Mouse (Mus musculus): ENCODE results near the gene Mettl7a3. TPM values are rescaled to one million over a fixed set of nuclear protein-coding genes. Genes with fewer than 3 reads are reported as not detected.
"Not testable (repeated sequence)": the region's sequence is repeated elsewhere in the genome, so short reads cannot be mapped to it uniquely, and the experiment has no call there.

The Mettl7a3 gene
- not detected in 3 replicates for total RNA-seq (2017)

DNA sequence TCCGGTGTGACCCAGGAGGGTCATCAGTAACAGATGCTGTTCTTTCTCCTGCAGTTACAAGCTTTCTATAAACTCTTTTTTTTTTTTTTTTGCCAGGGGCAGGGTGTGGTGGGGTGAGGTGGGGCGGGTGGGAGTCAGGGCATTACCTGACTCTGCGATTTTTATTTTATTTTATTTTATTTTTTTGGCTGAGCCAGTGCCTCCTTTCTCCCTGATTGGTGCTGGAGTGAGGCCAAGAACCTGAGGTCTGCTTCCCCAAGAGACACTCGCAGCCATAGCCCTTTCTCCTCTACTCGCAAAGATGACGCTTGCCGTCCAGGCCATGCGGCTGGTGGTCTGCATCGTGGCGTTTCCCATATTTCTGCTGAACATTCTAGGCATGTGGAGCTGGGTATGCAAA is at the start of gene Mettl7a3:
Gene Mettl7a3 (plus strand): TSS at position 301 of the 400 bp plus-strand sequence.
- ATAC-seq (replicated peaks; ENCODE audit: insufficient number of reproducible peaks, low FRiP score, low TSS enrichment, poor library complexity, severe bottlenecking): no peak

GRCm38 (mm10) chr15:100288980-100289379 is 45.7 kb upstream of the Mettl7a3 start:
- no peak for ATAC-seq (replicated peaks; ENCODE audit: insufficient number of reproducible peaks, low FRiP score, low TSS enrichment, poor library complexity, severe bottlenecking)

GRCm38 (mm10) chr15:100290858-100291257 is 43.9 kb upstream of the Mettl7a3 start:
- no peak for ATAC-seq (replicated peaks; ENCODE audit: insufficient number of reproducible peaks, low FRiP score, low TSS enrichment, poor library complexity, severe bottlenecking)

DNA sequence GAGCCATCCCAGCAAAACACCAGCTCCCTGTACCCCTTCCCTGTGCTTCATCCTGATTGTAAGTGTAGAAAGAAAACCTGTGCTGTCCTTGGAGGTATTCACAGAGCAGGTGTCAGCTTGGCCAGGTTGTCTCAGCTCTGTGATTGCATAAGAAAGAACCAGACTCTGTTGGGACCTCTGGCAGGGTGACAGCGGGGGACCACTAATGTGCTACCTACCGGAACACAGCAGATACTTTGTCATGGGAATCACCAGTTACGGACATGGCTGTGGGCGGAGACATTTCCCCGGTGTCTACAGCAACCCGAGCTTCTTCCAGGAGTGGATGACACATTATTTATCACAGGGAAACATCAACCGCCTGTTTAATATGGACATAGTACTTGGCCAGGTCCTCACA is 42.4 kb upstream of the Mettl7a3 start:
- ATAC-seq (replicated peaks; ENCODE audit: insufficient number of reproducible peaks, low FRiP score, low TSS enrichment, poor library complexity, severe bottlenecking): no peak

GRCm38 (mm10) chr15:100297856-100298255 is 36.9 kb upstream of the Mettl7a3 start:
- ATAC-seq (replicated peaks; ENCODE audit: insufficient number of reproducible peaks, low FRiP score, low TSS enrichment, poor library complexity, severe bottlenecking): no peak

DNA sequence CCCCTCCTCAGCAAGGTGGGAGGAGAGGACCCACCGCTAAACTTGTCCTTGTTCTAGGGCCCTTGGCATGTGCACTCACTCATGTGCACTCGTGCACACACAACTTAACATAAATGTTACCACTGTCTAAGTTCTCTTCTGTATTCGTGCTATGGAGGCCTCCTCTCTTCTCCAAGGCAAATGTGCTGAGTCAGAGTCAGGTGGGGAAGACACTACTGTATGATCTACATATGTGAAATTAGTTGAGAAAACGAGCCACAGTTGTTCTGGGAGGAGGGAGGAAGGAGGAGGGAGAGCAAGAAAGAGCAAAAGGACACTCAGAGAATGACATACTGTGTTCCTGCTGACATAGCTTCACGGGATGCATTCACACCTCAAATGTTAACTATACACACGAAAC is 34.2 kb upstream of the Mettl7a3 start:
- ATAC-seq (replicated peaks; ENCODE audit: insufficient number of reproducible peaks, low FRiP score, low TSS enrichment, poor library complexity, severe bottlenecking): no peak

DNA sequence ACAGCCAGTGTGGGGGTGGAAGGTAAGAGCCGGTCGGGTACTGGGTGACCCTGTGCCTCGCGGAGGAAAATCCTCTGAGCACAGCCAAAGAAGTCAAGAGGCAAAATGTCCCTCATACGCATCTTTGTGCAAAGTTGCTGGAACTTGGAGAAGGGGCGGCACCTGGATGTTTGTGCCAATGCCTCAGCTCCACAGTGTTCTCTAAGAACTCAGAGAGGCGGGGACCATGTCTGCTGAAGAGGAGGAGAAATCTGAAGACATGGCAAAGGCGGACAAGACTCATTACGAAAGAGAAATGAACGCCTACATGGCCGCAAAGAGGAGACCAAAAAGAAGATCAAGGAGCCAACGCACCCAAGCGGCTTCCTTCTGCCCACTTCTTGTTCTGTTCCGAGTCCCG is 33.2 kb upstream of the Mettl7a3 start:
- ATAC-seq (replicated peaks; ENCODE audit: insufficient number of reproducible peaks, low FRiP score, low TSS enrichment, poor library complexity, severe bottlenecking): no peak

DNA sequence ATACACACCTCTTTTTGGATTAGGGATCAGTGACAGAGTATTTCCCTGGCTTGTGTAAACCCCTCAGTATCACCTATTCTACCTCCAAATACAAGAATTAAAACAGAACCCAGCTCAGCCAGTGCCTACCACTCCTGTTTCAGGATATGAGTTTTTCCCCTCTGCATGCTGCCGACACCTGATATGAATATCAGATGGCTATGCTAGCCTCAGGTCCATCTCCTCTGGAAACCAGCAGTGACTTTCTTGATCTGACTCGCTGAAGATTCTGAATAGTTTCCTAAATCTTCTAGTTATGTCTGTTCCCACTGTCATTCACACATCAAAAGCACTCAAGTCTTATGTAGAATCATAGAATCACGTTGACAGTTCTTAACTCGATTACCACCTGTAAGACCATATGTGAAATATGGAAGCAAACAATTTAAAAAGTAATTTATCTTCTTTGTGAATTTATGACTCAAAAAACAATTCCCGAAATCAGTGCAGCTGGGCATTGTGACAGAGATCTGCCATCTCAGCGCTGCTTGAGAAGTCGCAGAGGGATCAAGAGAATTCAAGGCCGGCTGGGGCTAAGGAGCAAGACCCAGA is 31.2 kb upstream of the Mettl7a3 start:
- ATAC-seq (replicated peaks; ENCODE audit: insufficient number of reproducible peaks, low FRiP score, low TSS enrichment, poor library complexity, severe bottlenecking): no peak

DNA sequence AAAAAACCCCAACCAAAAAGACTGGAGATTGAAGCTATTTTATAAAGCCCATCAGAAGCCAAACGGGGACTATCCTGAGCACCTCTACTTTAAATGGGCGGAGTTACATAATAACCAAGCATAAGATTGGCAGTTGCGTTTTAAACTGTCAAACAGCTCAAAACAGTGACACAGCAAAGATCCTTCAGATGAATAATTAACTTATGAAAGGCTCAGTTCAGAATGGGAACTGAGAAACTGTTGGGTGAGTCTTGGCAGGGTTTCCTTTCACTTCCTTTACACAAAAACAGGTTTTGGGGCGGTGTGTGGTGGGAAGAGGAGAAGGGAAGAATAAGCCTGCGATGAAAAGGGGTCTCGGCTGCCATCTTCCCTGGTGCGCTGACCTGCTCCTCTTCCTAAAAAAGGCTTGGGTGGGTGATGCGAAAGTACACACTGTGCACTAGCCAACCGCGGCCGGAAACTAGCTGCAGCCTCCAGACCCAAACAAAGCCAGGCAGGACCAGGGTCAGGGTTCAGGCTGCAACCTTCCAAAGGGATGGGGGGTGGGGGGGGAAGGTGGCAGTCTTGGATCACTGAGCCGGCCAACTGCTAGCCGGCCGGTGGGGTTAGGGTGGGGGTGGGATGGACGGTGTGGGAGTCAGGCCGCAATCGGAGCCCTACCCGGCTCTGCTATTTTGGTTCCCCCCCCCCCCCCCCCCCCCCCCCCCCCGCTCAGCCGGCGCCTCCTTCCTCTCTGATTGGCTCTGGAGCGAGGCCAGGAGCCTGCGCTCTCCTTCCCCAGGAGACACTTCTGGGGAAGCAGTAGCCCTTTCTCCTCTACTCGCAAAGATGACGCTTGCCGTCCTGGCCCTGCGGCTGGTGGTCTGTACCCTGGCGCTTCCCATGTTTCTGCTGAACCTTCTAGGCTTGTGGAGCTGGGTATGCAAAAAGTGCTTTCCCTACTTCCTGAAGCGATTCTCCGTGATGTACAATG is 30.4 kb upstream of the Mettl7a3 start, which contains the start of gene Mettl7a1:
Gene Mettl7a1 (plus strand): TSS at position 122 of the 973 bp plus-strand sequence.
- ATAC-seq (replicated peaks; ENCODE audit: insufficient number of reproducible peaks, low FRiP score, low TSS enrichment, poor library complexity, severe bottlenecking): peak; percentile 78

GRCm38 (mm10) chr15:100306201-100306600 is 28.5 kb upstream of the Mettl7a3 start:
- ATAC-seq (replicated peaks; ENCODE audit: insufficient number of reproducible peaks, low FRiP score, low TSS enrichment, poor library complexity, severe bottlenecking): no peak

- ATAC-seq (replicated peaks; ENCODE audit: insufficient number of reproducible peaks, low FRiP score, low TSS enrichment, poor library complexity, severe bottlenecking): peak; percentile 57
Observed at GRCm38 (mm10) chr15:100307438-100308096, 27.2 kb upstream of the Mettl7a3 start.

- ATAC-seq (replicated peaks; ENCODE audit: insufficient number of reproducible peaks, low FRiP score, low TSS enrichment, poor library complexity, severe bottlenecking): no peak
Observed at GRCm38 (mm10) chr15:100312346-100312745, 22.4 kb upstream of the Mettl7a3 start.

DNA sequence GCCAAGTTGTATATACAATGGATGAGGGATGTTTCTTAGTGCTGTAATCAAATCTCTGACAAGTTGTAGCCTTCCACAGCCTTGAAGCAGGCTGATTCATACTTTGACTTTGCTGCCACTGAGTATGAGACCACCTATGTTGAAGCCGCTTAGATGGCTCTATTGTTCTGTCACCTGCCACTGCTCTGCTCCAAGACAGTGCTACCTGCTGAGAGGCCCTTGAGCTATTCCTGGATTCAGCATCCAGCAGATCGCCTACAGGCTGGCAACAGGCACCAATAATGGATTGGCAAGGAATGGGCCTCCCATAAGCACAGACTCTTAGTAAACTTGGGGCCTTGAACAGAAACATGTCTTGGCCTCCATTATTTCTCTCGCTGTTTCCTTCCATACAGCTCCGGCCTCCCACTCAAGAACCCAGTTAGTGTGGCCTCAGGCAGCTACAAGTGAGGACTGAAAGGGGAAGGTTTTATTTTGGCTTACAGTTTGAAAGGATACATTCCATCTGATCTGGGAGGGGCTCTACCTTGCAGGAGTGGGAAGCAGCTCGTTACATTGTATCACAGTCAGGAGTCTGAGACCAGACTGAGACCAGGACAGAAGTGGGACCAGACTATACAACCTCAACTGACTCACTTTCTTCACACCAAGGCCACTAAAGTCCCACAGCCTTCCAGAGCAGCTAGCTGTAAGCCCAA is 20.1 kb upstream of the Mettl7a3 start:
- ATAC-seq (replicated peaks; ENCODE audit: insufficient number of reproducible peaks, low FRiP score, low TSS enrichment, poor library complexity, severe bottlenecking): no peak

DNA sequence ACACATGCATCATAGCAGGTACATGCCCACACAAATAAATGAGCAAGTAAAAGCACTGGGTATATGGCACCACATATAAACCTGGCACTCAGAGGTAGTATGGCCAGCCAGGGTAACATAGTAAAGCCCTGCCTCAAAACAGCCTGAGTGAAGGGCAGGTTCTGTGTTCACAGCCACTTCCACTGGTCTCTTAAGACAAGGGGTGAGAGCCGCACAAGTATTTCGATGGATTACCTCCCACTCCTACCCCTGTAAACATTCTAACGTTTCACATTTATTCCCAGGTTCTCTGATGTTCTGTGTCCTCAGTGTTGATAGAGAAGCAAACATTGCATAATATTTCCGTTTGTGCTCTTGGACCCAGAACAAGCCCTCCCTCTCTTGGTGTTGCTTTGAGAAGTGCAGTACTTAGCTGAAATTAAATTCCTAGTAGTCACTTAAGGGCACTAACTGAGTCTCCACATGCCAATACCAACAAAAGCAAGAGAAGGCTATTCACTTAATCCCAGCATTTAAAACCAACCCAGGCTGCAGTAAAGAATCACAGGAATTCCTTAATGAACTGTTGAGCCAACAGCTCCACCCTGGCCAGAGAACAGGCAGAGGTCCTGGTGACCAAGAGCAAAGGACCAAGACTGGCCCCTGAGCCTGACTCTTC is 16.6 kb upstream of the Mettl7a3 start:
- ATAC-seq (replicated peaks; ENCODE audit: insufficient number of reproducible peaks, low FRiP score, low TSS enrichment, poor library complexity, severe bottlenecking): not testable (repeated sequence)

DNA sequence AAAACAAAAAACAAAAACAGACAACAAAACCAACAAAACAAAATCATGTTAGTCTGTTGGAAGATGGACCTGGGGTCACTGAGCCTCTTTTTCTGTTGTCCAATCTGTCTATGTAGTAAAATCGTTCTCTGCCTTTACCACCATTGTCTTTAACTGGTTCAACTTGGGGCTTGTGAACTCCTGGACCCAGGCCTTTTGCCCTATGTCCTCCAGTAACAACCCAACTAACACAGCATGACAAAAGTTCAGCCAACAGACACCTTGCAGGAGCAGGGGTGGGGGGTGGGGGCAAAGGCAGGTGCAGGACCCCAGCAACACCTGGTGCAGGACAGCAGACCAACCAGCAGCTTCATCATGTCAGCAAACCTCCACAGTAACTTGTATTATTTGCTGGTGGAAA is 14.8 kb upstream of the Mettl7a3 start:
- ATAC-seq (replicated peaks; ENCODE audit: insufficient number of reproducible peaks, low FRiP score, low TSS enrichment, poor library complexity, severe bottlenecking): no peak

- ATAC-seq (replicated peaks; ENCODE audit: insufficient number of reproducible peaks, low FRiP score, low TSS enrichment, poor library complexity, severe bottlenecking): no peak
Observed at GRCm38 (mm10) chr15:100320295-100320905, 14.3 kb upstream of the Mettl7a3 start.

GRCm38 (mm10) chr15:100321134-100321533 is 13.6 kb upstream of the Mettl7a3 start:
- ATAC-seq (replicated peaks; ENCODE audit: insufficient number of reproducible peaks, low FRiP score, low TSS enrichment, poor library complexity, severe bottlenecking): no peak

DNA sequence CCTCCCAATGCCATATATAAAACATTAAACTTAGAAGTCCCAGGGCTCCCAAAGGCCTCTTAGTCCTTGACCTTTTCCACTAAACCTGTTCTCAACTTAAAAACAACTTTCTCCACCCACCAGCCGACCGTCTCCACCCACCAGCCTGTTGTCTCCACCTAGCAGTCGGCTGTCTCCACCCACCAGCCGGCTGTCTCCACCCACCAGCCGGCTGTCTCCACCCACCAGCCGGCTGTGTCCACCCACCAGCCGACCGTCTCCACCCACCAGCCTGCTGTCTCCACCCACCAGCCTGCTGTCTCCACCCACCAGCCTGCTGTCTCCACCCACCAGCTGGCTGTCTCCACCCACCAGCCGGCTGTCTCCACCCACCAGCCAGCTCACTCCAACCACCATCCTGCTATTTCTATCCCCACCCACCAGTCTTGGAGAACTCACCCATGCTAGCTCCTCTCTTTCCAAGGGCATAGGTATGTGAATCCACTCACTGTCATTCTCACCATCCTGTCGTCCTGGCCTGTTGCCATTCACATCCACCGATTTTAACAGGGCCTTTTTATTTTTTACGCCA is 10.6 kb upstream of the Mettl7a3 start:
- ATAC-seq (replicated peaks; ENCODE audit: insufficient number of reproducible peaks, low FRiP score, low TSS enrichment, poor library complexity, severe bottlenecking): no peak

Data from monocyte, adult 5-6 weeks (primary cell).